Comparison of ENCODE assay signal across 18 mouse cellular contexts in genomic region chr2:163667045-163667444, GRCm38 (mm10).
"Had no signal": no experiment of that assay in that cellular context is flagged by ENCODE, and none has a peak within 500 bp of the region (broad histone marks: within the 10 kb centered on the region; RNA-seq: fewer than 3 reads in every experiment).

No protein-coding gene starts in this region.

- H3K36me3 ChIP-seq: midbrain, embryonic 12.5 days; midbrain, embryonic 15.5 days; neural tube, embryonic 13.5 days had no signal

- H3K4me3 ChIP-seq: layer of hippocampus, adult 2 months; limb, embryonic 12.5 days; liver, embryonic 12.5 days; liver, embryonic 15.5 days; midbrain, embryonic 12.5 days; midbrain, embryonic 15.5 days; neural tube, embryonic 13.5 days had no signal

- H3K4me2 ChIP-seq: limb, embryonic 12.5 days; liver, embryonic 12.5 days; liver, embryonic 15.5 days; midbrain, embryonic 12.5 days; midbrain, embryonic 15.5 days; neural tube, embryonic 13.5 days had no signal

- H3K9ac ChIP-seq: limb, embryonic 12.5 days; liver, embryonic 12.5 days; liver, embryonic 15.5 days; midbrain, embryonic 12.5 days; midbrain, embryonic 15.5 days; neural tube, embryonic 13.5 days had no signal

- H3K27ac ChIP-seq: layer of hippocampus, adult 2 months; limb, embryonic 12.5 days; liver, embryonic 12.5 days; liver, embryonic 15.5 days; midbrain, embryonic 12.5 days; midbrain, embryonic 15.5 days; neural tube, embryonic 13.5 days had no signal

- ATAC-seq: intestine, embryonic 16.5 days; liver, embryonic 12.5 days; midbrain, embryonic 15.5 days had no signal

- H3K9me3 ChIP-seq: limb, embryonic 12.5 days; liver, embryonic 12.5 days; liver, embryonic 15.5 days; midbrain, embryonic 12.5 days; midbrain, embryonic 15.5 days; neural tube, embryonic 13.5 days had no signal

- H3K4me1 ChIP-seq: midbrain, embryonic 12.5 days; midbrain, embryonic 15.5 days; neural tube, embryonic 13.5 days had no signal

- H3K27me3 ChIP-seq: limb, embryonic 12.5 days; liver, embryonic 12.5 days; liver, embryonic 15.5 days; midbrain, embryonic 12.5 days; midbrain, embryonic 15.5 days; neural tube, embryonic 13.5 days had no signal

- DNase-seq: kidney, adult 18-20 months; kidney, adult 9 months; kidney, postnatal 25 days; layer of hippocampus, adult 9-11 months; liver; lung, adult 2 months; lung, postnatal 14 days; lung, postnatal 4 days; thymus, adult 2 months; thymus, postnatal 25 days had no signal
